Mouse (Mus musculus) stomach, embryonic 14.5 days (tissue): ENCODE measurements around the gene Impg1. TPM values are rescaled to one million over a fixed set of nuclear protein-coding genes. Genes with fewer than 3 reads are reported as not detected.

Experiments
- ATAC-seq: fragments of 200-750 bp; cut with Nextera tagmentation; 2 replicates; pipeline ENCODE4 v1.8.0; 2017; ENCODE audit warnings: low read depth, moderate TSS enrichment; ENCODE audit not compliant: insufficient number of reproducible peaks, insufficient read depth, low FRiP score
- H3K27ac ChIP-seq: fragments of 300-500 bp; sonication (generic); 2 replicates; pipeline ENCODE4 v1.5.1; 2014; ENCODE audit warnings: mild to moderate bottlenecking, low read length, moderate library complexity, mixed read lengths
- H3K27me3 ChIP-seq: fragments of 300-500 bp; sonication (generic); 2 replicates; pipeline ENCODE4 v1.6.1; 2014; ENCODE audit warnings: low read length, control low read depth, mixed read lengths; ENCODE audit not compliant: control insufficient read depth, insufficient read depth
- H3K36me3 ChIP-seq: fragments of 300-500 bp; sonication (generic); 2 replicates; pipeline ENCODE4 v1.6.1; 2014; ENCODE audit warnings: mild to moderate bottlenecking, control low read depth, low read length, moderate library complexity, mixed read lengths; ENCODE audit not compliant: control insufficient read depth, insufficient read depth
- H3K4me1 ChIP-seq: fragments of 300-500 bp; sonication (generic); 2 replicates; pipeline ENCODE4 v1.6.1; 2014; ENCODE audit warnings: low read length, control low read depth, mixed read lengths; ENCODE audit not compliant: control insufficient read depth, insufficient read depth
- H3K4me2 ChIP-seq: fragments of 300-500 bp; sonication (generic); replicated peaks from 2 replicates; pipeline ENCODE4 v1.6.1; 2014; ENCODE audit warnings: low read depth, low read length, control low read depth
- H3K4me3 ChIP-seq: fragments of 300-500 bp; sonication (generic); 2 replicates; pipeline ENCODE4 v1.5.1; 2014; ENCODE audit warnings: low read depth, low read length, control low read depth
- H3K9ac ChIP-seq: fragments of 300-500 bp; sonication (generic); replicated peaks from 2 replicates; pipeline ENCODE4 v1.6.1; 2014; ENCODE audit warnings: low read depth, mild to moderate bottlenecking, control low read depth, low read length, moderate library complexity, mixed read lengths
- H3K9me3 ChIP-seq: fragments of 300-500 bp; sonication (generic); 2 replicates; pipeline ENCODE4 v1.6.1; 2016; ENCODE audit warnings: low read depth, low read length, control low read depth; ENCODE audit not compliant: control insufficient read depth
- WGBS: fragments of 180-500 bp; shearing (Covaris S2); extraction: QIAGEN DNeasy Blood & Tissue Kit; methylation state at CpG from one replicate; pipeline ENCODE4 v1.1.7; 2014; 5-methylcytosine and 5-hydroxymethylcytosine counted together
- polyA plus RNA-seq: library from polyadenylated mRNA; unstranded; fragments of >200 nt; fragmentation: Nextera tagmentation; extraction: Ambion mirVana; gene quantifications from 2 replicates; pipeline ENCODE4 v1.2.1, GENCODE M21; 2014

Gene Impg1
- polyA plus RNA-seq, 1 experiment from 2014 or later, result not detected

- H3K4me1 ChIP-seq, result no peaks in the 10 kb centered on the region
- no peak overlapping the region for H3K27ac ChIP-seq
- no peak overlapping the region for H3K4me2 ChIP-seq
- H3K4me3 ChIP-seq, result no peak overlapping the region
- H3K36me3 ChIP-seq, result peaks cover 10% of the 10 kb centered on the region; the same call in 1 of the 2 replicates
- no peak for ATAC-seq
- H3K9ac ChIP-seq, result no peak overlapping the region
- no peaks in the 10 kb centered on the region for H3K9me3 ChIP-seq
- H3K27me3 ChIP-seq, result no peaks in the 10 kb centered on the region
- 81% methylated on average over 2 of the region's 2 CpGs for WGBS
Observed at GRCm38 (mm10) chr9:80284539-80285174, 180.6 kb downstream of the Impg1 start.

- 92% methylated on average over 3 of the region's 3 CpGs for WGBS
Observed at GRCm38 (mm10) chr9:80282426-80282825, 182.9 kb downstream of the Impg1 start.

GRCm38 (mm10) chr9:80280724-80281123 lies 184.6 kb downstream of the Impg1 start:
- H3K36me3 ChIP-seq, result peaks cover 10% of the 10 kb centered on the region; the same call in 1 of the 2 replicates
- H3K9me3 ChIP-seq, result no peaks in the 10 kb centered on the region
- no peak overlapping the region for H3K4me2 ChIP-seq
- H3K4me3 ChIP-seq, result no peak overlapping the region
- H3K27ac ChIP-seq, result no peak overlapping the region
- no peak for ATAC-seq
- WGBS, result 97% methylated on average over 1 of the region's 1 CpGs
- H3K9ac ChIP-seq, result no peak overlapping the region
- no peaks in the 10 kb centered on the region for H3K27me3 ChIP-seq
- no peaks in the 10 kb centered on the region for H3K4me1 ChIP-seq

More at GRCm38 (mm10) chr9:80282426-80282825, 182.9 kb downstream of the Impg1 start:
- ATAC-seq, result no peak
- Histone ChIP-seq H3K36me3 (peaks cover 10% of the 10 kb centered on the region; the same call in 1 of the 2 replicates), H3K27me3 (no peaks in the 10 kb centered on the region), H3K4me3 (no peak overlapping the region), H3K4me1 (no peaks in the 10 kb centered on the region), H3K4me2 (no peak overlapping the region), H3K9me3 (no peaks in the 10 kb centered on the region), H3K27ac (no peak overlapping the region), H3K9ac (no peak overlapping the region)

- ATAC-seq, result no peak
Observed at GRCm38 (mm10) chr9:80277770-80278169, 187.5 kb downstream of the Impg1 start.

GRCm38 (mm10) chr9:80277157-80277556 lies 188.1 kb downstream of the Impg1 start:
- no peak overlapping the region for H3K27ac ChIP-seq
- ATAC-seq, result no peak
- H3K4me2 ChIP-seq, result no peak overlapping the region
- WGBS, result 48% methylated on average over 2 of the region's 2 CpGs
- no peak overlapping the region for H3K4me3 ChIP-seq
- peaks cover 6% of the 10 kb centered on the region for H3K36me3 ChIP-seq
- H3K9ac ChIP-seq, result no peak overlapping the region
- 0 out of 2 replicates have a peak, but pooled peaks cover 2% of the 10 kb centered on the region for H3K4me1 ChIP-seq
- H3K9me3 ChIP-seq, result no peaks in the 10 kb centered on the region
- no peaks in the 10 kb centered on the region for H3K27me3 ChIP-seq

More at GRCm38 (mm10) chr9:80277770-80278169, 187.5 kb downstream of the Impg1 start:
- Histone ChIP-seq H3K27ac (no peak overlapping the region), H3K9ac (no peak overlapping the region), H3K27me3 (no peaks in the 10 kb centered on the region), H3K9me3 (no peaks in the 10 kb centered on the region), H3K36me3 (peaks cover 6% of the 10 kb centered on the region; the same call in 1 of the 2 replicates), H3K4me3 (no peak overlapping the region), H3K4me1 (0 out of 2 replicates have a peak, but pooled peaks cover 2% of the 10 kb centered on the region), H3K4me2 (no peak overlapping the region)
- 80% methylated on average over 6 of the region's 6 CpGs for WGBS

- H3K9me3 ChIP-seq, result no peaks in the 10 kb centered on the region
- no peak for ATAC-seq
- H3K9ac ChIP-seq, result no peak overlapping the region
- WGBS, result 62% methylated on average over 1 of the region's 1 CpGs
- H3K27ac ChIP-seq, result no peak overlapping the region
- no peak overlapping the region for H3K4me2 ChIP-seq
- no peak overlapping the region for H3K4me3 ChIP-seq
- no peaks in the 10 kb centered on the region for H3K27me3 ChIP-seq
- H3K36me3 ChIP-seq, result peaks cover 6% of the 10 kb centered on the region
- 0 out of 2 replicates have a peak, but pooled peaks cover 2% of the 10 kb centered on the region for H3K4me1 ChIP-seq
Observed at GRCm38 (mm10) chr9:80275772-80276134, 189.5 kb downstream of the Impg1 start.

- ATAC-seq, result no peak
- 71% methylated on average over 8 of the region's 8 CpGs for WGBS
Observed at GRCm38 (mm10) chr9:80275053-80275771, 190.1 kb downstream of the Impg1 start.

GRCm38 (mm10) chr9:80272951-80273350 lies 192.3 kb downstream of the Impg1 start:
- Histone ChIP-seq H3K9me3 (no peaks in the 10 kb centered on the region), H3K27ac (no peak overlapping the region), H3K36me3 (peaks cover 11% of the 10 kb centered on the region), H3K9ac (no peak overlapping the region), H3K27me3 (no peaks in the 10 kb centered on the region), H3K4me1 (0 out of 2 replicates have a peak, but pooled peaks cover 2% of the 10 kb centered on the region), H3K4me3 (no peak overlapping the region), H3K4me2 (no peak overlapping the region)
- WGBS, result 86% methylated on average over 1 of the region's 1 CpGs
- no peak for ATAC-seq

More at GRCm38 (mm10) chr9:80275053-80275771, 190.1 kb downstream of the Impg1 start:
- no peaks in the 10 kb centered on the region for H3K9me3 ChIP-seq
- no peak overlapping the region for H3K4me2 ChIP-seq
- H3K9ac ChIP-seq, result no peak overlapping the region
- H3K27ac ChIP-seq, result peak overlapping the region; percentile 39; the same call in 1 of the 2 replicates
- H3K27me3 ChIP-seq, result no peaks in the 10 kb centered on the region
- peaks cover 10% of the 10 kb centered on the region for H3K36me3 ChIP-seq
- 0 out of 2 replicates have a peak, but pooled peaks cover 2% of the 10 kb centered on the region for H3K4me1 ChIP-seq
- H3K4me3 ChIP-seq, result no peak overlapping the region
